Mouse (Mus musculus): ENCODE measurements around the gene Coq8a. TPM values are rescaled to one million over a fixed set of nuclear protein-coding genes. Genes with fewer than 3 reads are reported as not detected.
A peak's percentile ranks its signal among the peaks of the same experiment; 100 is the strongest.

The Coq8a gene
- polyA plus RNA-seq, 1 experiment, result 13.2 TPM

DNA sequence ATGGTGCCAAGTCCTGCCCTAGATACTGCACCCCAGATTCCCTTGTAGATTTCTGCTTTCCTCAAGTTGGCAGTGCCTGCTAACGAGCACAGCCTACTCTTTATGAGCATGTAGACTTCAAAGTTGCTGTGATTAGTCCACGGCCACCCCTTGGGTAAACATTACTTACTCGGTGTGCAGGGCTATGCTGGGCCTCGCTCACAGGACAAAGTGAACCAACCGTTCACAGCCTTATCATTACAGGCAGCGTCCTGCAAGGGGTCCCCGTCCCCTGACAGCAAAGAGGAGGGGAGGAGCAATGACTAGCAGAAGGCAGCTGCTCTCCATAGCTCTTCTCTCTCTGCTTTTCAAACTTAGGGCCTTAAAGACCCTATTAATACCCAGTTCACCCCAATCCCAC is 14.6 kb downstream of the Coq8a start:
- no peaks in the 10 kb centered on the region for H3K36me3 ChIP-seq (ENCODE audit: control insufficient read depth, insufficient read depth, low read length)
- H3K4me1 ChIP-seq (ENCODE audit: control insufficient read depth, insufficient read depth, insufficient read length, low read length), result peaks cover 30% of the 10 kb centered on the region
- TF ChIP-seq POLR2A (IDR thresholded peaks at IDR 0.05; ENCODE audit: low read depth, low read length), result no peak
- no peak for TF ChIP-seq CTCF (IDR thresholded peaks at IDR 0.05; ENCODE audit: extremely low read depth, insufficient read length, insufficient replicate concordance, low read depth, low read length)
- 0 out of 2 replicates have a peak overlapping the region, but pooled peaks have one; percentile 20 for H3K27ac ChIP-seq (ENCODE audit: insufficient read depth, low read depth, low read length)
- H3K4me3 ChIP-seq (ENCODE audit: low read depth, low read length), result no peak overlapping the region
- WGBS, result 23% methylated on average over 7 of the region's 7 CpGs
- no peaks in the 10 kb centered on the region for H3K27me3 ChIP-seq (ENCODE audit: control insufficient read depth, insufficient read depth, low read length)

DNA sequence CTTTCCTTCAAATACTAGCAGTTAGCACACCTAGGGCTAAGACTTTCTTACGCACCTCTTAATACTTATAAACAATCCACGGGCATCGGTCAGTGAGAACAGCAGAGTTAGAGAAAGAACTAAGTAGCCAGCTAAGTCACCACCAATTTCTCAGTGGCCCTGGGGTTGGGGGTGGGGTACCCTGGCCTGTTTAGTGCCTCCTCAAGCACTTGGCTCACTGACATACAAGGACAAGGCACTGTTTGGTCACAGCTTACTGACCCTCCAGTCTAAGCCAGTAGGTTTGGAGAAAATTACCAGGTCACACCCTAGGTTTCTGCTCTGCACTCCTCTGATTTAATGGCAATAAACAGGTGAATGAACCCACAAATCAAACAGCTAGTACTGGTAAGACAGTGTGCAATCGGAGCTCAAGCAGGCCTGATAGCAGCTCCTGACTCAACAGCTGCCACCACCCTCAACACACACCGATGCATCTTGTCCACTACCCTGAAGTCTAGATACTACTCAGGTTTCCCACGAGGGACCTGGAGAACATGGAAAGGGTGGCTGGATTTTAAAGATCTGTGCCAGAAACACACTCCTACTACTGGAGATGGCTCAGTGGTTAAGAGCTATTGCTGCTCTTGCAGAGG is 15.8 kb downstream of the Coq8a start:
- Histone ChIP-seq H3K4me3 (ENCODE audit: low read depth, low read length) (no peak overlapping the region), H3K36me3 (ENCODE audit: control insufficient read depth, insufficient read depth, low read length) (0 out of 2 replicates have a peak, but pooled peaks cover 2% of the 10 kb centered on the region), H3K27me3 (ENCODE audit: control insufficient read depth, insufficient read depth, low read length) (no peaks in the 10 kb centered on the region), H3K4me1 (ENCODE audit: control insufficient read depth, insufficient read depth, insufficient read length, low read length) (peaks cover 30% of the 10 kb centered on the region), H3K27ac (ENCODE audit: insufficient read depth, low read depth, low read length) (0 out of 2 replicates have a peak overlapping the region, but pooled peaks have one; percentile 35)
- no peak for TF ChIP-seq POLR2A (IDR thresholded peaks at IDR 0.05; ENCODE audit: low read depth, low read length)
- TF ChIP-seq CTCF (IDR thresholded peaks at IDR 0.05; ENCODE audit: extremely low read depth, insufficient read length, insufficient replicate concordance, low read depth, low read length), result no peak
- 42% methylated on average over 6 of the region's 6 CpGs for WGBS

DNA sequence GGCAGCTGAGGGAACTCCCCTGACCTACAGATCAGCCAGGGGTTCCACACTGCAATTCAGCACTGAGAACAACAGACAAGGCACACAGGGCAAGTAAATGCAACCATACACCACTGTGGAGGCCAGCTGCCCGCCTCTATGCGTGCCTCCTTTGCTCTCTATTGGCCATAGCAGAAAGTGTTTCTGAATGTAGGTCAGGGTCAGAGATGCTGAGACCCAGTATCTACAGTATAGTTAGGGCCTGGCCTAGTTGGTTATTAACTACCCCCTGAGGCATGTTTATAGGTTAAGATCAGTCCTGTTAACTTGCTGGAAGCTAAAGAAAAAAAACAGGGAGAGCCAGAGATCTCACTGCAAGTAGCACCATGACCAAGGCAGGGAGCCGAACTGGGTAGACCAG is 16.7 kb downstream of the Coq8a start:
- no peaks in the 10 kb centered on the region for H3K27me3 ChIP-seq (ENCODE audit: control insufficient read depth, insufficient read depth, low read length)
- H3K36me3 ChIP-seq (ENCODE audit: control insufficient read depth, insufficient read depth, low read length), result 0 out of 2 replicates have a peak, but pooled peaks cover 2% of the 10 kb centered on the region
- WGBS, result 32% methylated on average over 3 of the region's 3 CpGs
- no peak for TF ChIP-seq POLR2A (IDR thresholded peaks at IDR 0.05; ENCODE audit: low read depth, low read length)
- TF ChIP-seq CTCF (IDR thresholded peaks at IDR 0.05; ENCODE audit: extremely low read depth, insufficient read length, insufficient replicate concordance, low read depth, low read length), result no peak
- H3K4me3 ChIP-seq (ENCODE audit: low read depth, low read length), result no peak overlapping the region
- H3K4me1 ChIP-seq (ENCODE audit: control insufficient read depth, insufficient read depth, insufficient read length, low read length), result peaks cover 38% of the 10 kb centered on the region
- H3K27ac ChIP-seq (ENCODE audit: insufficient read depth, low read depth, low read length), result peak overlapping the region; percentile 33; the same call in 1 of the 2 replicates

DNA sequence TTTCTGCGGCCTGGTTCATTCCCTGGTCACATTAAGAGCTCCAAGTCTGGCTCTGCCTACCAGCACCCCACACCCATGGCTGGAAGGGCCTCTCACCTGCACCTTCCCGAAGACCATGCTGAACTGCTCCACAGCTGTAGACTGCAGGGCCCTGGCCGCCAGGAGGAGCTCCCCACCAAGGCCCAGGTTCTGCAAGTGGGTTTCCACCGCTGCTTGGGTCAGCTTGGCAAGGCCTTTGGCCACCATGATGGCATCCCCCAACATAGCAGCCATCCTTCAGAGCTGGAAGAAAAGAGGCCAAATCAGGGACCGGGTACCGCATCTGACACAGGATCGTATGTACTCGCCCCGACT is 17.5 kb downstream of the Coq8a start:
- Histone ChIP-seq H3K27ac (ENCODE audit: insufficient read depth, low read depth, low read length) (0 out of 2 replicates have a peak overlapping the region, but pooled peaks have one; percentile 4), H3K4me1 (ENCODE audit: control insufficient read depth, insufficient read depth, insufficient read length, low read length) (peaks cover 42% of the 10 kb centered on the region)

DNA sequence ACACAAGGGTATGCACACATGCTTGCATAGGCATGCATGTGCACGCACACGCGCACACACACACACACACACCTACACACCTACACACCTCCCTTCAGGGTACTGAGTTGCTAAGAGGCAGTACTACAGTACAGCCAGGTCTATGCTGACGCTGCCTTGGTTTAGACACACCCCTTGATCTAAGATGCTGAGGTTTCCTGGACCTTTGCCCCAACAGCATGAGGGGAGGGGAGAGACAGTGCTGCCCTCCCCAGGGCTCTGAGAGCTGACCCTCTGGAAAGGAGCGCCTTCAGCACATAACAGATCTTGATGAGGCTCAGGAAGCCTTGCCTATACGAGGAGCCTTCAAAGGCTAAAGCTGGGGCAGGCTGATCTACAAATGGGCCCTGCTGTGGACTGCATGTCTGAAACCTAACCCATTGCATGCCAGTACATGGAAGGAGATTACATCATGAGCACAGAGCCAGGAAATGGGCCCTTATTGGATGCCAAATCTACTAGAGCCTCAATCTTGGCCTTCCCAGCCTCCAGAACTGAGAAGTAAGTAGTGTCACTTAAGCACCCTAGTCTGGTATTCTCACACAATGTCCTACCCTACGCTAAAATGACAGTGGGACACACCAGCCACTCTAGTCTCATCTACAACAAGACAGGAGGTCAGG is 18.0 kb downstream of the Coq8a start:
- no peaks in the 10 kb centered on the region for H3K27me3 ChIP-seq (ENCODE audit: control insufficient read depth, insufficient read depth, low read length)
- 60% methylated on average over 7 of the region's 7 CpGs for WGBS

More for the DNA sequence above, 17.5 kb downstream of the Coq8a start:
- 76% methylated on average over 9 of the region's 9 CpGs for WGBS
- H3K27me3 ChIP-seq (ENCODE audit: control insufficient read depth, insufficient read depth, low read length), result no peaks in the 10 kb centered on the region
- TF ChIP-seq CTCF (IDR thresholded peaks at IDR 0.05; ENCODE audit: extremely low read depth, insufficient read length, insufficient replicate concordance, low read depth, low read length) (no peak), POLR2A (IDR thresholded peaks at IDR 0.05; ENCODE audit: low read depth, low read length) (no peak)
- H3K4me3 ChIP-seq (ENCODE audit: low read depth, low read length), result no peak overlapping the region
- 0 out of 2 replicates have a peak, but pooled peaks cover 2% of the 10 kb centered on the region for H3K36me3 ChIP-seq (ENCODE audit: control insufficient read depth, insufficient read depth, low read length)

DNA sequence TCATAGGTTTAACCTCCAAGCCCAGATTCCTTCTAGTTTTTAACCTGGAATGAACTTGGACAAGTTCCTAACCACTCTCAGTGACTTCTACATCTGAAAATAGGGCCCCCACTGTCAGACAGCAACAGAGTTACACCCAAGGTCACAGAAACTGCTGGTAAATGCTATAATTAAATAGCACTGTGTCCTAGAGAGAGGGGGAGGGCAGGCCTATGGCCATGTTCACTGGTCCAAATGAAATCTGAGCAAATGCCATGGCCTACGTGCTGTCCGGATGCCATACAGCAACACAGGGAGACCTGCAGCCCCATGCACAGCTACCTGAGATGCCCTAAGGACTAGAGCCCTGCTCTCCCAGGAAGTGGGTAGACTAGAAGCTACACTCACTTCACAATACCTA is 19.6 kb downstream of the Coq8a start:
- H3K4me3 ChIP-seq (ENCODE audit: low read depth, low read length), result no peak overlapping the region
- no peak overlapping the region for H3K27ac ChIP-seq (ENCODE audit: insufficient read depth, low read depth, low read length)
- H3K4me1 ChIP-seq (ENCODE audit: control insufficient read depth, insufficient read depth, insufficient read length, low read length), result peaks cover 47% of the 10 kb centered on the region
- 0 out of 2 replicates have a peak, but pooled peaks cover 2% of the 10 kb centered on the region for H3K36me3 ChIP-seq (ENCODE audit: control insufficient read depth, insufficient read depth, low read length)
- no peak for TF ChIP-seq POLR2A (IDR thresholded peaks at IDR 0.05; ENCODE audit: low read depth, low read length)
- TF ChIP-seq CTCF (IDR thresholded peaks at IDR 0.05; ENCODE audit: extremely low read depth, insufficient read length, insufficient replicate concordance, low read depth, low read length), result no peak
- no peaks in the 10 kb centered on the region for H3K27me3 ChIP-seq (ENCODE audit: control insufficient read depth, insufficient read depth, low read length)
- WGBS, result 98% methylated on average over 2 of the region's 2 CpGs

More for the DNA sequence above, 18.0 kb downstream of the Coq8a start:
- H3K27ac ChIP-seq (ENCODE audit: insufficient read depth, low read depth, low read length), result 0 out of 2 replicates have a peak overlapping the region, but pooled peaks have one; percentile 4
- H3K4me3 ChIP-seq (ENCODE audit: low read depth, low read length), result no peak overlapping the region
- H3K36me3 ChIP-seq (ENCODE audit: control insufficient read depth, insufficient read depth, low read length), result 0 out of 2 replicates have a peak, but pooled peaks cover 2% of the 10 kb centered on the region
- TF ChIP-seq POLR2A (IDR thresholded peaks at IDR 0.05; ENCODE audit: low read depth, low read length) (no peak), CTCF (IDR thresholded peaks at IDR 0.05; ENCODE audit: extremely low read depth, insufficient read length, insufficient replicate concordance, low read depth, low read length) (no peak)
- H3K4me1 ChIP-seq (ENCODE audit: control insufficient read depth, insufficient read depth, insufficient read length, low read length), result peaks cover 45% of the 10 kb centered on the region

DNA sequence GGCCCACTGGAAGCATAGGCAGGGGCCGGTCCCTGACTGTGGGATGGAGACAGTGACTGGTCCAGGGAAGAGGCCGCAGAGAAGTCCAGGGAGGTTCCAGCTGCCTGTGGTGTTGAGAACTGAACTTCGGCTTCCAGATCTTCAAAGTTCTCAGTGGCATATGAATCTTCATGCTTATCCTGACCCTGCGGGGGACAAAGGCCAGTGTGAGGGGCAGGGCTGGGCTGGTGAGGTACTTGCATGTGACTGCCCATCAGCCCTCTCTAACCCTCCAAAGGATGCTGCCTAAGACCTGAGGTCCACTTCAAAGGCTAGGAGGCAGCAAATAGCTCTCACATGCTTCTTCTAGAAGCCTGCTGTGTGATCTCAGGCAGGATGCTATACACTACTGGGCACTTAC is 20.3 kb downstream of the Coq8a start:
- no peak for TF ChIP-seq CTCF (IDR thresholded peaks at IDR 0.05; ENCODE audit: extremely low read depth, insufficient read length, insufficient replicate concordance, low read depth, low read length)
- TF ChIP-seq POLR2A (IDR thresholded peaks at IDR 0.05; ENCODE audit: low read depth, low read length), result no peak
- WGBS, result 91% methylated on average over 4 of the region's 4 CpGs
- Histone ChIP-seq H3K27ac (ENCODE audit: insufficient read depth, low read depth, low read length) (no peak overlapping the region), H3K36me3 (ENCODE audit: control insufficient read depth, insufficient read depth, low read length) (0 out of 2 replicates have a peak, but pooled peaks cover 2% of the 10 kb centered on the region), H3K4me1 (ENCODE audit: control insufficient read depth, insufficient read depth, insufficient read length, low read length) (peaks cover 47% of the 10 kb centered on the region), H3K27me3 (ENCODE audit: control insufficient read depth, insufficient read depth, low read length) (no peaks in the 10 kb centered on the region), H3K4me3 (ENCODE audit: low read depth, low read length) (no peak overlapping the region)
